Mouse (Mus musculus): ENCODE measurements around the gene Ipo8.

The Ipo8 gene

DNA sequence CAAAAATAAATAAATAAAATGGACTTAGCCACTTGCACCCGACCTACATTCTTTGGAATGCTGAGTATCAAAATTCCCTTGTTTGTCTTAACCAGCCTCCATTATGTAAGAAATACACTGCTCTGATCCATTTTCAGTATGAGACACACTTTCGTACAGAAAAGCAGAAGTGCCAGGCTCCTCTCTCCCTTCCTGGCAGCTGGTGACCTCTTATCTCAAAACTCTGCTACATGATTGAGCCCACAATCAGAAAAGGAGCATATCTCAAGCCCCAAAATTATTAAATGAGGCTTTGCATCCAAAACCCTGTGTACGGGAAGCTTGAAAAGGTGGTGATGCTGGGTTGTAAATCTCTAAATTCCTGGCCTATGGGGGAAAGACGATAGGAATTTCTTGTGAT lies 69.8 kb downstream of the Ipo8 start:
- no peak for DNase-seq (ENCODE audit: low read depth in 1 of 2, low spot score in 2 of 2)

DNA sequence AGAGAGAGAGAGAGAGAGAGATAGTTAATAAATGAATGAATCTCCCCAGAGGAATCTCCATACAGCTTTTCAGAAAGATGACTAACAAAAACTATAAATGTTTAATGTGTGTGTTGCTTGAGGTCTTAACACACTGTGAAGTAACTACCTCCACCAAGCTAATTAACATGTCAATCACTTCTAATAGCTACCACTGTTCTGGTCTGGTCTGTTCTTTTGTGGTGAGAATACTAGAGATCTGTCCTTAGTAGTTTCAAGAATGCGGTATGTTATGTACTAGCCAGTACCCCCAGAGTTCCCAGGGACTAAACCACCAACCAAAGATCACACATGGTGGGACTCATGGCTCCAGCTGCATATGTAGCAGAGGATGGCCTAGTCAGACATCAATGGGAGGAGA lies 74.7 kb downstream of the Ipo8 start:
- no peak for DNase-seq (ENCODE audit: low read depth in 1 of 2, low spot score in 2 of 2)

DNA sequence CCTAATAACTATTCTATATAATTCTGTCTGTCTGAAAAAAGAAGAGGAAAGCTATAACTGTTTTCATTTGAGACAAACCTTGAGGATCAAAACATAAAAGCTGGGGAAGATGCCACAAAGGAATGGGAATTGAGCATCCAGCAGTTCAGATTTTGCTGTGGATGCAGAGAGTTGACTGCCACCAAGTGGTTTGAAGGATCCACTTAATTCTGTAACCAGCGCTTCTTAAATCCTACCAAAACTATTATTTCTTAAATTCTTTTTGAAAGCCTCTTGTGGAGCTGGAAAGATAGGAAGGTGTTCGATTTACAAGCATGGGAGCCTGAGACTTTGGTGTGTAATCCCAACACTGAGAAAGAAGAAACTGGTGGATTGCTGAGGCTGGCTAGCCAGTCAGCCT lies 79.9 kb downstream of the Ipo8 start:
- no peak for DNase-seq (ENCODE audit: low read depth in 1 of 2, low spot score in 2 of 2)

DNA sequence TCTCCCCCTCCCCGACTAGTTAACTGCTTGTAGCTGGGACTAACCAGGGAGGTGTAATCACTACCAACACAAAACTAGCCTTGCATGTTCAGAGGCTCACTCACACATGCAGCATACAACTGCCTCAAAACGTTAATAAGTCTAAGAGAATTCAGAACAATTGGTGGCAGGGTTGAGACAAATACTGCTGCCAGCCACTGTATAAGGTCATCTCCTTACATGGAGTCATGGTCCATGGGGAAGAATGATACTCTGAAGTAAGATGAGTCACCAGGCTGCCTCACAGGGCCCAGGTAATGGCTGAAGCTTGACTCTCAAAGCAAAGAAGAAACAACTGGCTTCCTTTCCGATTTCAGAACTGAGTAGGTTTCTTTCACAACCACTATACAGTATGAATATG lies 81.1 kb downstream of the Ipo8 start:
- no peak for DNase-seq (ENCODE audit: low read depth in 1 of 2, low spot score in 2 of 2)

DNA sequence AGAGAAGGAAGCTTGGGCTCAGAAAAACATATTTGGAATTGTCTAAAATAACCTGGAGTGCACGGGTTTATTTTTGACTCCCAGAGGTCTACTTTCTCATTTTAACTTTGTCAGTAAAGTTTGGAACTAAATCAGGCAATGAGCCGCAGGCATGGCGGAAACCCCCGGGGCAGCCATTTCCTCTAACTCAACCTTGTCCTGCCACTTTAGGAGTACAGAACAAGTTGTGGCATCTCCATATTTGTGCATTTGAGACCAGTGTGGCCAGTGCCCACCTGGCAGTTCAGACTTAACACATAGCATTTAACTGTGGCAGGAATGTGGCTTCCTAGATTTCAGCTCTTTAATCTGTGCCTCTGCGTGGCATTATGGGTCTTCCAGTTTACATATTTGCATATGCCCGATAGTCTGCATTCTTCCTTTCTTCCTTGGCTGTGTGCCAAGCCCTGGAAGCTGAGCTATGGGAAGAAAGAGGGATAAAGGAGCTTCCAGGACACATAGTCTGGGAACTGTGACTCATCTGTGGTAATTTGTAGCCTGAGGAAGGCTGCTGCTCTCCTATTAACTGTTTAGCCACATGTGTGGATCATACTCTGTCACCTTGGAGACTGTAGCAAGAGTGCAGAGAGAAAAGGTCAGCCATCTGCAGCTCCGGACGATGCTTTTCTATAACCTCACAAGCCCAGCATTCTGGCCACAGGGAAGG lies 90.6 kb downstream of the Ipo8 start:
- no peak for DNase-seq (ENCODE audit: low read depth in 1 of 2, low spot score in 2 of 2)

DNA sequence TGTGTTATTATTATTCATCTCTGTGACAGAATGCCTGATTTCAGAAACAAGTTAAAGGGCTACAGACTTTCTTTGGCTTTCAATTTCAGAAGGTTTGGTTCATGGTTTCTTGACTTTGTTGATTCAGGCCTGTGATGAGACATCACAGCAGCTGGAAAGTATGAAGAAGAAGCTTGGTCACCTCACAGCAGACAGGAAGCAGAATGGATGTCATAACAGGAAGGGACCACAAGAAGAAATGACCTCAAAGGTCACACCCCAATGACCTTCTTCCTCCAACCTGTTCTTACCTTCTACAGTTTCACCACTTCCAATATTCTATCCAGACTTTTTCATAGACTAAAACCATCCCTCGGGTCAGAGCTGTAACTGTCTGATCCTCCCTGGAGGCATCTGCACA lies 94.9 kb downstream of the Ipo8 start:
- no peak for DNase-seq (ENCODE audit: low read depth in 1 of 2, low spot score in 2 of 2)

DNA sequence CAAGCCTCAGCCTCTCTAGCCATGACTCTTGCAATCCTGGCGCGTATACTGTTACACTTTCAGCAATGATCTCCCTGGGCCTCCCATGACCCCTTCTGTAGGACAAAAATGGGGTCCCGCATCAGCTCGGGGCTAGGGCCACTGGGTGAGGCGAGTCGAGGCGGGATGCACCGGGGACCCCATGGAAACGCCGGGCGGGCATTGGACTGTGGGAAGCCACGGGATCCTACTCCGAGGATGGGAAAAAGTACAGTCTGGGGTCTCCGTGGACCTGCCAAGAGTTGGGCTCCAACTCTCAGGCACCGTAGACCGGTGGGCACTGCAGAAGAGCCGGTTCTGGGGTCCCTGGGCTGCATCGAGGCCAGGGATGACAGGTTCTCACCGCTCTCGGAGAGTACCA lies 97.3 kb downstream of the Ipo8 start:
- no peak for DNase-seq (ENCODE audit: low read depth in 1 of 2, low spot score in 2 of 2)

DNA sequence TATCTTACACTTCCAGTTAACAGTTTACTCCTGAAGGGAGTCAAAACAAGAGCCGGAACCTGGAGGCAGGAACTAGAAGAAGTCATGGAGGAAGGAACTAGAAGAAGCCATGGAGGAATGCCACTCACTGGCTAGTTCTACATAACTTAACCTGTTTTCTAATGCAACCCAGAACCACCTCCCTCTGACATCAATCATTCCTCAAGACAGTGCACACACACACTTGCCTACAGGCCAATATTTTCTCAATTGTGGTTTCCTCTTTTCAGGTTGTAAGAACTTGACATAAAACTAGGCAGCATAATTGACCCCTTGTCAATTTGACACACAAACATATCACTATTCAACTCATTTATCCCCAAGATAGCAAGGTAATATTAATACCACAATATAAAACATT lies 98.3 kb downstream of the Ipo8 start:
- no peak for DNase-seq (ENCODE audit: low read depth in 1 of 2, low spot score in 2 of 2)

DNA sequence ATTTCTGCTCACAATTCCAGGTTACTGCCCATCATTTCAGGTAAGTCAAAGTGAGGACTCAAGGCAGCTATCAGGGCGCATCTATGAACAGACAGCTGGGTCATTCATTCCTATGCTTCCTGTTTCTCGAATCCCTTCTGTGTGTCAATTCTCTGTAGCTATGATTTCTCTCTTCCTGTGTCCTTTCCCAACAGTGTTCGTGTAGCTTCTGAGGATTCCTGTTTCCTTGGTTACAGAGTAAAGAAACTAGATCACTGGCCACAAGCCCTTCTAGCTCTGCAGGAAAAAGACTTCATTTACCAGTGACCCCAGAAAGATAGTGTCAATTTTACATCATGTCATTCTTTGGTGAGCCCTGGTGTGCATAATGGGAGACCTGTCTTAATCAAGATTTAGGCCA lies 102.7 kb downstream of the Ipo8 start:
- DNase-seq (ENCODE audit: low read depth in 1 of 2, low spot score in 2 of 2) = no peak

DNA sequence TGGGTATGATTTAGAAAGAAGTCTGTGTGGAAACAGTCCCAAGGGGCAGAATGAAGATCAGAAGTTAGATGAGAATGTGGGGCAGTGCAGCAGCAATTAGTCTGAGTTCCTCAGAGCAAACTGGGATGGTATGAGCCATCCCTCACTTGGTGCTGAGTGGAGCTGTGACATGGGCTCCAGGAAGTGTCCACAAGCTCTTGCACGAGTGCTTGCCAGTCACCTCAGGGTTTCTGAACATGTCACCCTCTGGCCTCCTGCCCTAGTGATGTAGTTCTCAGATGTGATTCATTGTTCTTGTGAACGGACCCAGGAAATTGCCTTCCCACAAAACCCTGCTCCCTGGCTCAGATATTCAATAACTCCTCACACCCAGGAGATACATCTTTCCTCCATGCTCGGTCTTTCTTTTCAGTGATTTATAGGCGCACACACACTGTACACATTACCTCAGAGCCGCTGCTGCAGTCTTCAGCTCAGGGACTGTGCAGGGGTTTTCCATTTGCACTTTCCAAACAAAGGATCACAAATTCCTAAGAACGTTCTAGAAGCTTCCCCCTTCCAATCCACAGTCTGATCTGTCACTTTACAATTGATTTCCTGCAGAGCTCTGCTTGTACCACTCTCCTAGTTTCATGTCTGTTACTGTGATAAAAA lies 103.3 kb downstream of the Ipo8 start:
- DNase-seq (ENCODE audit: low read depth in 1 of 2, low spot score in 2 of 2) = no peak

DNA sequence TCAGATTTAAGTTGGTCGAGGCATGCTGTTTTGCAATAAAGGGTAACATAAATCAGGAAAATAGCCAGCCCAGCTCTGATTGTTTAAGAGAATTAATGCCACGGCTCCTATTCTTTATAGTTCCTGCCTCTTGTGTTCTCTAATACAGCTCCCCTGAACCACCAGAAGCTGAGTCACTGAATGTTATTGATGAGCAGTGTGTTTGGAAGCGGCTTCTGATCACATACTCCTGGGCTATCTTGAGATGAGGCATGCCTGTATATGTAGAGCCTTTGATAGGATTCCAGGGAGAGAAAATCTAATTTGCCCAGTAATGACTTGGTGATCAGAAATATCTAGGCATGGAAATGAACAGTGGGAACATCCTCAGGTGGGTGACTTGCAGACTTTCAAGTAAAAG lies 106.8 kb downstream of the Ipo8 start:
- no peak for DNase-seq (ENCODE audit: low read depth in 1 of 2, low spot score in 2 of 2)
